Mouse (Mus musculus) midbrain, embryonic 11.5 days (tissue): Measurements from ENCODE around the gene Gmfg. TPM values are rescaled to one million over a fixed set of nuclear protein-coding genes. Genes with fewer than 3 reads are reported as not detected.
A peak's percentile ranks its signal among the peaks of the same experiment; 100 is the strongest.

Source experiments
- ATAC-seq: fragments of 200-750 bp; cut with Nextera tagmentation; 2 replicates; pipeline ENCODE4 v1.8.0; 2017; ENCODE audit warnings: moderate TSS enrichment, moderate library complexity; ENCODE audit not compliant: low FRiP score
- DNase-seq: peaks from one replicate; pipeline ENCODE4 v3.0.0; 2015; ENCODE audit warnings: low spot score; ENCODE audit errors: missing footprints
- H3K27ac ChIP-seq: fragments of 300-500 bp; sonication (generic); 2 replicates; pipeline ENCODE4 v1.5.1; 2014; ENCODE audit warnings: low read depth, low read length
- H3K27me3 ChIP-seq: fragments of 300-500 bp; sonication (generic); 2 replicates; pipeline ENCODE4 v1.6.1; 2014; ENCODE audit warnings: mild to moderate bottlenecking, low read length, moderate library complexity, mixed read lengths; ENCODE audit not compliant: control insufficient read depth, insufficient read depth
- H3K36me3 ChIP-seq: fragments of 300-500 bp; sonication (generic); 2 replicates; pipeline ENCODE4 v1.6.1; 2014; ENCODE audit warnings: mild to moderate bottlenecking, low read length, moderate library complexity, mixed read lengths; ENCODE audit not compliant: control insufficient read depth, insufficient read depth
- H3K4me1 ChIP-seq: fragments of 300-500 bp; sonication (generic); 2 replicates; pipeline ENCODE4 v1.6.1; 2014; ENCODE audit warnings: low read length; ENCODE audit not compliant: control insufficient read depth, insufficient read depth
- H3K4me2 ChIP-seq: fragments of 300-500 bp; sonication (generic); 2 replicates; pipeline ENCODE4 v1.6.1; 2014; ENCODE audit warnings: mild to moderate bottlenecking, moderate library complexity
- H3K4me3 ChIP-seq: fragments of 300-500 bp; sonication (generic); 2 replicates; pipeline ENCODE4 v1.5.1; 2014; ENCODE audit warnings: low read depth, low read length
- H3K9ac ChIP-seq: fragments of 300-500 bp; sonication (generic); 2 replicates; pipeline ENCODE4 v1.6.1; 2014; ENCODE audit warnings: low read length
- H3K9me3 ChIP-seq: fragments of 300-500 bp; sonication (generic); 2 replicates; pipeline ENCODE4 v1.6.1; 2016; ENCODE audit warnings: low read length; ENCODE audit not compliant: control insufficient read depth
- WGBS: fragments of 180-500 bp; shearing (Covaris S2); extraction: QIAGEN DNeasy Blood & Tissue Kit; methylation state at CpG from one replicate; pipeline ENCODE4 v1.1.7; 2014; 5-methylcytosine and 5-hydroxymethylcytosine counted together
- polyA plus RNA-seq: library from polyadenylated mRNA; unstranded; fragments of >200 nt; fragmentation: Nextera tagmentation; extraction: Ambion mirVana; gene quantifications from 2 replicates; pipeline ENCODE4 v1.2.1, GENCODE M21; 2014

Gmfg gene
- polyA plus RNA-seq, 1 experiment from 2014 or later: 7.5 TPM

GRCm38 (mm10) chr7:28401942-28402341 lies 35.3 kb upstream of the Gmfg start:
- H3K4me1 ChIP-seq: no peaks in the 10 kb centered on the region
- no peaks in the 10 kb centered on the region for H3K9me3 ChIP-seq
- 95% methylated on average over 3 of the region's 3 CpGs for WGBS
- H3K27me3 ChIP-seq: no peaks in the 10 kb centered on the region
- H3K4me2 ChIP-seq: no peak overlapping the region
- no peak for DNase-seq
- ATAC-seq: no peak
- H3K27ac ChIP-seq: no peak overlapping the region
- no peak overlapping the region for H3K4me3 ChIP-seq
- H3K9ac ChIP-seq: no peak overlapping the region
- H3K36me3 ChIP-seq: peaks cover 56% of the 10 kb centered on the region

GRCm38 (mm10) chr7:28410841-28411475 lies 26.3 kb upstream of the Gmfg start:
- Histone ChIP-seq H3K4me3 (no peak overlapping the region), H3K4me1 (no peaks in the 10 kb centered on the region), H3K4me2 (no peak overlapping the region), H3K9me3 (no peaks in the 10 kb centered on the region), H3K36me3 (peaks cover 22% of the 10 kb centered on the region), H3K9ac (no peak overlapping the region), H3K27ac (no peak overlapping the region), H3K27me3 (no peaks in the 10 kb centered on the region)
- ATAC-seq (no peak), DNase-seq (no peak)
- WGBS: 94% methylated on average over 3 of the region's 3 CpGs

- peaks cover 13% of the 10 kb centered on the region for H3K36me3 ChIP-seq
- no peaks in the 10 kb centered on the region for H3K27me3 ChIP-seq
- no peak overlapping the region for H3K9ac ChIP-seq
- no peak overlapping the region for H3K4me2 ChIP-seq
- H3K9me3 ChIP-seq: no peaks in the 10 kb centered on the region
- 89% methylated on average over 4 of the region's 4 CpGs for WGBS
- ATAC-seq (no peak), DNase-seq (no peak)
- H3K4me1 ChIP-seq: no peaks in the 10 kb centered on the region
- no peak overlapping the region for H3K27ac ChIP-seq
- no peak overlapping the region for H3K4me3 ChIP-seq
Measured at GRCm38 (mm10) chr7:28412826-28413225, 24.4 kb upstream of the Gmfg start.

- DNase-seq: no peak
- Histone ChIP-seq H3K9me3 (no peaks in the 10 kb centered on the region), H3K4me1 (no peaks in the 10 kb centered on the region), H3K27ac (no peak overlapping the region), H3K4me3 (no peak overlapping the region), H3K9ac (no peak overlapping the region), H3K4me2 (no peak overlapping the region), H3K27me3 (no peaks in the 10 kb centered on the region), H3K36me3 (peaks cover 28% of the 10 kb centered on the region)
- no peak for ATAC-seq
Measured at GRCm38 (mm10) chr7:28417368-28417767, 19.9 kb upstream of the Gmfg start.

- Histone ChIP-seq H3K9ac (no peak overlapping the region), H3K9me3 (no peaks in the 10 kb centered on the region), H3K27ac (no peak overlapping the region), H3K27me3 (no peaks in the 10 kb centered on the region), H3K36me3 (peaks cover 28% of the 10 kb centered on the region), H3K4me1 (no peaks in the 10 kb centered on the region), H3K4me3 (no peak overlapping the region), H3K4me2 (no peak overlapping the region)
- ATAC-seq: no peak
- no peak for DNase-seq
- 90% methylated on average over 8 of the region's 8 CpGs for WGBS
Measured at GRCm38 (mm10) chr7:28418096-28418670, 19.1 kb upstream of the Gmfg start.

GRCm38 (mm10) chr7:28419416-28419815 lies 17.8 kb upstream of the Gmfg start:
- no peak for ATAC-seq
- H3K9ac ChIP-seq: no peak overlapping the region
- WGBS: 95% methylated on average over 2 of the region's 2 CpGs

GRCm38 (mm10) chr7:28423018-28423417 lies 14.2 kb upstream of the Gmfg start:
- DNase-seq (no peak), ATAC-seq (no peak)
- Histone ChIP-seq H3K4me1 (no peaks in the 10 kb centered on the region), H3K27ac (no peak overlapping the region), H3K9me3 (no peaks in the 10 kb centered on the region), H3K9ac (no peak overlapping the region), H3K4me3 (no peak overlapping the region), H3K27me3 (no peaks in the 10 kb centered on the region), H3K4me2 (no peak overlapping the region), H3K36me3 (peaks cover 23% of the 10 kb centered on the region)
- 100% methylated on average over 1 of the region's 1 CpGs for WGBS

More at GRCm38 (mm10) chr7:28419416-28419815, 17.8 kb upstream of the Gmfg start:
- DNase-seq: no peak
- no peaks in the 10 kb centered on the region for H3K27me3 ChIP-seq
- no peak overlapping the region for H3K4me3 ChIP-seq
- no peak overlapping the region for H3K27ac ChIP-seq
- H3K9me3 ChIP-seq: no peaks in the 10 kb centered on the region
- peaks cover 28% of the 10 kb centered on the region for H3K36me3 ChIP-seq
- no peak overlapping the region for H3K4me2 ChIP-seq
- no peaks in the 10 kb centered on the region for H3K4me1 ChIP-seq

GRCm38 (mm10) chr7:28427738-28428137 lies 9.5 kb upstream of the Gmfg start:
- Histone ChIP-seq H3K4me3 (no peak overlapping the region), H3K4me1 (no peaks in the 10 kb centered on the region), H3K27me3 (no peaks in the 10 kb centered on the region), H3K27ac (no peak overlapping the region), H3K36me3 (peaks cover 7% of the 10 kb centered on the region; the same call in 1 of the 2 replicates), H3K9ac (no peak overlapping the region), H3K9me3 (no peaks in the 10 kb centered on the region), H3K4me2 (no peak overlapping the region)
- ATAC-seq: no peak
- DNase-seq: no peak

- H3K4me1 ChIP-seq: peaks cover 14% of the 10 kb centered on the region
- no peak for ATAC-seq
- no peaks in the 10 kb centered on the region for H3K9me3 ChIP-seq
- H3K27me3 ChIP-seq: no peaks in the 10 kb centered on the region
- DNase-seq: peak; percentile 33
- H3K27ac ChIP-seq: no peak overlapping the region
- no peak overlapping the region for H3K4me2 ChIP-seq
- H3K4me3 ChIP-seq: no peak overlapping the region
- H3K36me3 ChIP-seq: no peaks in the 10 kb centered on the region
- no peak overlapping the region for H3K9ac ChIP-seq
- WGBS: 87% methylated on average over 1 of the region's 1 CpGs
Measured at GRCm38 (mm10) chr7:28430512-28430911, 6.7 kb upstream of the Gmfg start.
